Mouse (Mus musculus): ENCODE data around the gene Gkn1. TPM values are rescaled to one million over a fixed set of nuclear protein-coding genes. Genes with fewer than 3 reads are reported as not detected.
A peak's percentile ranks its signal among the peaks of the same experiment; 100 is the strongest.

Gene Gkn1
- total and polyA plus RNA-seq, 3 experiments = 0.12 TPM; not detected in 2

- intact Hi-C loops (cut with DNase I) = no loop called here
- no peak overlapping the region for H3K27ac ChIP-seq
- no peak overlapping the region for H3K9ac ChIP-seq (ENCODE audit: low read depth, low read length)
- H3K4me1 ChIP-seq (ENCODE audit: control insufficient read depth, insufficient read depth, low read length) = no peaks in the 10 kb centered on the region
- H3K36me3 ChIP-seq (ENCODE audit: control insufficient read depth, insufficient read depth, low read length) = no peaks in the 10 kb centered on the region
- WGBS = 41% methylated on average over 5 of the region's 5 CpGs
- DNase-seq = no peak
- H3K27me3 ChIP-seq (ENCODE audit: control insufficient read depth, insufficient read depth, low read length) = no peaks in the 10 kb centered on the region
- no peaks in the 10 kb centered on the region for H3K79me2 ChIP-seq (replicated peaks; ENCODE audit: control insufficient read depth, insufficient read depth, low read length)
- TF ChIP-seq EP300 (IDR thresholded peaks at IDR 0.05; ENCODE audit: insufficient read depth, low read depth, low read length) (no peak), POLR2A (IDR thresholded peaks at IDR 0.05; ENCODE audit: insufficient read depth, low read depth, low read length) (no peak), CTCF (IDR thresholded peaks at IDR 0.05) (no peak)
- H3K4me3 ChIP-seq = no peak overlapping the region
Measured at GRCm38 (mm10) chr6:87389455-87389989, 38.8 kb upstream of the Gkn1 start.

- no peak within 1 kb of the TSS for H3K9ac ChIP-seq (ENCODE audit: low read depth, low read length)
Measured at GRCm38 (mm10) chr6:87388877-87389276, 38.1 kb upstream of the Gkn1 start, which contains the start of gene Gkn3. TSS of gene Gkn3 (minus strand) at chr6:87388935.

GRCm38 (mm10) chr6:87386681-87387080 is 35.9 kb upstream of the Gkn1 start:
- Histone ChIP-seq H3K27ac (no peak overlapping the region), H3K9ac (ENCODE audit: low read depth, low read length) (no peak overlapping the region), H3K27me3 (ENCODE audit: control insufficient read depth, insufficient read depth, low read length) (no peaks in the 10 kb centered on the region), H3K4me1 (ENCODE audit: control insufficient read depth, insufficient read depth, low read length) (no peaks in the 10 kb centered on the region), H3K4me3 (no peak overlapping the region), H3K36me3 (ENCODE audit: control insufficient read depth, insufficient read depth, low read length) (no peaks in the 10 kb centered on the region), H3K79me2 (replicated peaks; ENCODE audit: control insufficient read depth, insufficient read depth, low read length) (no peaks in the 10 kb centered on the region)
- no peak for DNase-seq
- WGBS = 74% methylated on average over 10 of the region's 10 CpGs
- TF ChIP-seq POLR2A (IDR thresholded peaks at IDR 0.05; ENCODE audit: insufficient read depth, low read depth, low read length) = no peak
- TF ChIP-seq EP300 (IDR thresholded peaks at IDR 0.05; ENCODE audit: insufficient read depth, low read depth, low read length) = no peak
- no peak for TF ChIP-seq CTCF (IDR thresholded peaks at IDR 0.05)
- intact Hi-C loops (cut with DNase I) = loop anchor here (1.0 kb wide), 1 partner anchor 285 kb away; no protein-coding TSS in a partner anchor

More at GRCm38 (mm10) chr6:87388877-87389276, 38.1 kb upstream of the Gkn1 start, which contains the start of gene Gkn3:
- TF ChIP-seq EP300 (IDR thresholded peaks at IDR 0.05; ENCODE audit: insufficient read depth, low read depth, low read length) = no peak
- TF ChIP-seq POLR2A (IDR thresholded peaks at IDR 0.05; ENCODE audit: insufficient read depth, low read depth, low read length) = no peak
- TF ChIP-seq CTCF (IDR thresholded peaks at IDR 0.05) = no peak
- no peaks in the 10 kb centered on the region for H3K4me1 ChIP-seq (ENCODE audit: control insufficient read depth, insufficient read depth, low read length)
- intact Hi-C loops (cut with DNase I) = no loop called here
- DNase-seq = no peak
- no peaks in the 10 kb centered on the region for H3K27me3 ChIP-seq (ENCODE audit: control insufficient read depth, insufficient read depth, low read length)
- WGBS = 39% methylated on average over 7 of the region's 7 CpGs
- no peaks in the 10 kb centered on the region for H3K36me3 ChIP-seq (ENCODE audit: control insufficient read depth, insufficient read depth, low read length)
- no peak within 1 kb of the TSS for H3K27ac ChIP-seq
- H3K79me2 ChIP-seq (replicated peaks; ENCODE audit: control insufficient read depth, insufficient read depth, low read length) = no peaks in the 10 kb centered on the region
- no peak within 1 kb of the TSS for H3K4me3 ChIP-seq

GRCm38 (mm10) chr6:87386203-87386602 is 35.5 kb upstream of the Gkn1 start:
- Histone ChIP-seq H3K4me3 (no peak overlapping the region), H3K4me1 (ENCODE audit: control insufficient read depth, insufficient read depth, low read length) (no peaks in the 10 kb centered on the region), H3K9ac (ENCODE audit: low read depth, low read length) (no peak overlapping the region), H3K36me3 (ENCODE audit: control insufficient read depth, insufficient read depth, low read length) (no peaks in the 10 kb centered on the region), H3K27me3 (ENCODE audit: control insufficient read depth, insufficient read depth, low read length) (no peaks in the 10 kb centered on the region), H3K27ac (no peak overlapping the region), H3K79me2 (replicated peaks; ENCODE audit: control insufficient read depth, insufficient read depth, low read length) (no peaks in the 10 kb centered on the region)
- WGBS = 6% methylated on average over 7 of the region's 7 CpGs
- peak; percentile 44 to 60 for DNase-seq
- intact Hi-C loops (cut with DNase I) = loop anchor here (1.0 kb wide), 1 partner anchor 285 kb away; no protein-coding TSS in a partner anchor
- TF ChIP-seq EP300 (IDR thresholded peaks at IDR 0.05; ENCODE audit: insufficient read depth, low read depth, low read length) (no peak), POLR2A (IDR thresholded peaks at IDR 0.05; ENCODE audit: insufficient read depth, low read depth, low read length) (no peak), CTCF (IDR thresholded peaks at IDR 0.05) (peak; percentile 97)

GRCm38 (mm10) chr6:87384761-87385160 is 34.0 kb upstream of the Gkn1 start:
- 26% methylated on average over 6 of the region's 6 CpGs for WGBS
- no peak overlapping the region for H3K9ac ChIP-seq (ENCODE audit: low read depth, low read length)
- TF ChIP-seq CTCF (IDR thresholded peaks at IDR 0.05) = no peak
- no peak for DNase-seq
- H3K36me3 ChIP-seq (ENCODE audit: control insufficient read depth, insufficient read depth, low read length) = no peaks in the 10 kb centered on the region
- H3K27ac ChIP-seq = no peak overlapping the region
- no peak overlapping the region for H3K4me3 ChIP-seq
- H3K27me3 ChIP-seq (ENCODE audit: control insufficient read depth, insufficient read depth, low read length) = no peaks in the 10 kb centered on the region
- intact Hi-C loops (cut with DNase I) = no loop called here
- H3K79me2 ChIP-seq (replicated peaks; ENCODE audit: control insufficient read depth, insufficient read depth, low read length) = no peaks in the 10 kb centered on the region
- H3K4me1 ChIP-seq (ENCODE audit: control insufficient read depth, insufficient read depth, low read length) = no peaks in the 10 kb centered on the region

- Histone ChIP-seq H3K27me3 (ENCODE audit: control insufficient read depth, insufficient read depth, low read length) (no peaks in the 10 kb centered on the region), H3K27ac (no peak overlapping the region), H3K4me3 (no peak overlapping the region), H3K36me3 (ENCODE audit: control insufficient read depth, insufficient read depth, low read length) (no peaks in the 10 kb centered on the region), H3K9ac (ENCODE audit: low read depth, low read length) (no peak overlapping the region), H3K4me1 (ENCODE audit: control insufficient read depth, insufficient read depth, low read length) (no peaks in the 10 kb centered on the region), H3K79me2 (replicated peaks; ENCODE audit: control insufficient read depth, insufficient read depth, low read length) (no peaks in the 10 kb centered on the region)
- 12% methylated on average over 24 of the region's 24 CpGs for WGBS
- intact Hi-C loops (cut with DNase I) = no loop called here
- TF ChIP-seq POLR2A (IDR thresholded peaks at IDR 0.05; ENCODE audit: insufficient read depth, low read depth, low read length) = no peak
- peak; percentile 64 for TF ChIP-seq CTCF (IDR thresholded peaks at IDR 0.05)
- no peak for DNase-seq
Measured at GRCm38 (mm10) chr6:87383926-87384691, 33.4 kb upstream of the Gkn1 start.

All from heart, adult 2 months (tissue).